ENCODE assay signal across 8 mouse cellular contexts in the genomic region with DNA sequence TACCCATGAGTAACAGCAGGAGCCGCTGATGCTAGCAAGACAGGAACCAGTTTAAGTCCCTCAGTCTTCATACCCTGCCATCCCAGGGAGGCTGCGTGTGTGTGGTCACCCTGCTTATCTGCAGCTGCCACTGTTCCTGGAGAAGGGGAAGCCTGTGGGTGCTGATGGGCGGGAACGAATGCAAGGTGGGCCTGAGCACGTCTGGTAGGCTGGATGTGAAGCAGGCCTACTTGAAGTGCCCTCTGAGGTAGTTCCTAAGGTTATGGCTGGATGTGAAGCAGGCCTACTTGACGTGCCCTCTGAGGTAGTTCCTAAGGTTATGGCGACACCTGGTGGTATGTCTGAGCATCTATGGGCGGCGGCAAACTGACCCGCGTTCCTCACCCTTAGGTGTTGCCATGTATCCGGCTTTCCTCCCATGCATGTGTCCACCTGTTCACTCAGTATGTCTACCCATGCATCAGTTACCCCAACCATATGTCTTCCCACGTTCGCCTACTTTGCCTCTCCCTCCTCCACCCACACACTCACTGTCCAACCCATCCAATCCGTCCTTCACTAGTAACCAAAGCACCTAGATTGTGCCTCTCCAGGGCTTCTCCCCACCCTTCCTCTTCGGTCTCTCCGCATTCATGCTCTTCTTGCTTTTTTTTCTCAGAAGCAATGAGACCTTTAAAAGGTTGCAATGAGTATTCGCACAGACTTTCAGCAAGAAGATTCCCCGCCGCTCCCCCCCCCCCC. TPM values are rescaled to one million over a fixed set of nuclear protein-coding genes. Genes with fewer than 3 reads are reported as not detected.
DNase-seq lines count a peak whose midpoint lies in the region; ATAC-seq lines count a peak whose summit lies in the region.

No protein-coding gene starts in this region.

- H3K27ac ChIP-seq in hindbrain, embryonic 15.5 days (replicated peaks) = no peak overlapping the region

- H3K4me2 ChIP-seq in hindbrain, embryonic 15.5 days = peak overlapping the region; percentile 38

- DNase-seq in T-cell, adult 2 months (ENCODE audit: low spot score) = peak; percentile 74
- DNase-seq in cerebellum, postnatal 25 days = peak; percentile 90 to 92
- peak; percentile 86 for DNase-seq in gastrocnemius, adult 18-20 months (ENCODE audit: low spot score)
- DNase-seq in layer of hippocampus, postnatal 36 days = peak; percentile 66 to 76
- DNase-seq in lung, postnatal 36 days = peak; percentile 86
- peak; percentile 84 for DNase-seq in retina, postnatal 1 day
- DNase-seq in thymus, postnatal 4 days = peak; percentile 82

- 0 out of 2 replicates have a peak, but pooled peaks cover 2% of the 10 kb centered on the region for H3K4me1 ChIP-seq in hindbrain, embryonic 15.5 days (replicated peaks)

- H3K27me3 ChIP-seq in hindbrain, embryonic 15.5 days = 0 out of 2 replicates have a peak, but pooled peaks cover 4% of the 10 kb centered on the region

- H3K9me3 ChIP-seq in hindbrain, embryonic 15.5 days = no peaks in the 10 kb centered on the region

- no peak overlapping the region for H3K4me3 ChIP-seq in hindbrain, embryonic 15.5 days

- no peaks in the 10 kb centered on the region for H3K36me3 ChIP-seq in hindbrain, embryonic 15.5 days

- ATAC-seq in hindbrain, embryonic 15.5 days (ENCODE audit: low FRiP score, low read depth) = peak; percentile 86

- no peak overlapping the region for H3K9ac ChIP-seq in hindbrain, embryonic 15.5 days

- WGBS in hindbrain, embryonic 15.5 days = 26% methylated on average over 20 of the region's 20 CpGs

RNA-seq across cellular contexts. Expression of gene Cacna1a, which starts 30.4 kb away (rescaled TPM):
- 1 to 10 TPM; 3.2 to 3.3 TPM for total RNA-seq in gastrocnemius, adult 18-20 months (2021)
- 22.0 and 22.3 TPM in 2 replicates for polyA plus RNA-seq in hindbrain, embryonic 15.5 days (2015; fragmentation: Nextera tagmentation; extraction: Ambion mirVana)
- 100 to 1,000 TPM; 191 to 224 TPM for total RNA-seq in layer of hippocampus, postnatal 36 days (2021)

Comparison
In these comparisons a context has a peak if more than half of its experiments do, and no peak if none do; other contexts are left out.
1. RNA of gene Cacna1a, which starts 30.4 kb away (total RNA-seq): 191 to 224 TPM in layer of hippocampus, postnatal 36 days; 3.2 to 3.3 TPM in gastrocnemius, adult 18-20 months; every median in the first group is over 10 times any median in the second.
2. Peak in every context shown above with its lines, with median percentiles within 50 percentile points of each other: DNase-seq.